Mouse (Mus musculus) mammary gland, adult 2 months (tissue): ENCODE results near the gene Bricd5. TPM values are rescaled to one million over a fixed set of nuclear protein-coding genes. Genes with fewer than 3 reads are reported as not detected.

Source experiments
- polyA plus RNA-seq: library from polyadenylated mRNA; depleted of rRNA; stranded (reverse); fragments of >200 nt; gene quantifications from 2 replicates; pipeline ENCODE4 v1.2.3, GENCODE M21; 2012; ENCODE audit warnings: low replicate concordance; rRNA removed

Gene Bricd5
- polyA plus RNA-seq: 2.1 and 3.1 TPM in 2 replicates

GRCm38 (mm10) chr17:24473612-24474275 is at the start of gene Bricd5:
Gene Bricd5, plus strand, starts transcription at chr17:24473884.

GRCm38 (mm10) chr17:24426471-24427169 is 47.1 kb upstream of the Bricd5 start, which contains the start of gene Eci1:
Gene Eci1, plus strand, starts transcription at chr17:24426641.

GRCm38 (mm10) chr17:24442632-24443155 is 31.0 kb upstream of the Bricd5 start, which contains the start of gene Dnase1l2:
Gene Dnase1l2, minus strand, starts transcription at chr17:24443105.

GRCm38 (mm10) chr17:24469910-24470602 is 3.6 kb upstream of the Bricd5 start, which contains the start of the genes E4f1 and Pgp:
Gene E4f1, minus strand, starts transcription at chr17:24470313.
Gene Pgp, plus strand, starts transcription at chr17:24470392.

GRCm38 (mm10) chr17:24478663-24479380 is 5.1 kb downstream of the Bricd5 start, which contains the start of gene Mlst8:
Gene Mlst8, minus strand, starts transcription at chr17:24479078.

GRCm38 (mm10) chr17:24488186-24488661 is 14.5 kb downstream of the Bricd5 start, which contains the start of gene Caskin1:
Gene Caskin1, plus strand, starts transcription at chr17:24488601.

Other genes starting within 250 kb of the Bricd5 start
- gene Ccnf, start 222.4 kb upstream of the Bricd5 start, polyA plus RNA-seq: 2.8 and 3.3 TPM in 2 replicates
- gene Abca17, start 122.8 kb upstream of the Bricd5 start, polyA plus RNA-seq: not detected in 2 replicates
- gene Abca3, start 121.9 kb upstream of the Bricd5 start, polyA plus RNA-seq: 36.4 and 48.3 TPM in 2 replicates
- 121 and 125 TPM in 2 replicates for gene Rnps1, start 59.3 kb upstream of the Bricd5 start, polyA plus RNA-seq
- gene Eci1, start 47.2 kb upstream of the Bricd5 start, polyA plus RNA-seq: 170 and 281 TPM in 2 replicates
- 6.9 and 11.5 TPM in 2 replicates for gene Dnase1l2, start 30.8 kb upstream of the Bricd5 start, polyA plus RNA-seq
- gene E4f1, start 3.6 kb upstream of the Bricd5 start, polyA plus RNA-seq: 84.4 and 102 TPM in 2 replicates
- gene Pgp, start 3.5 kb upstream of the Bricd5 start, polyA plus RNA-seq: 58.4 and 88.6 TPM in 2 replicates
- 36.1 and 68.2 TPM in 2 replicates for gene Mlst8, start 5.2 kb downstream of the Bricd5 start, polyA plus RNA-seq
- 1.3 and 1.4 TPM in 2 replicates for gene Caskin1, start 14.7 kb downstream of the Bricd5 start, polyA plus RNA-seq
- 207 and 225 TPM in 2 replicates for gene Traf7, start 54.1 kb downstream of the Bricd5 start, polyA plus RNA-seq
- gene Rab26, start 60.3 kb downstream of the Bricd5 start, polyA plus RNA-seq: 1.3 and 1.8 TPM in 2 replicates
- gene Pkd1, start 76.0 kb downstream of the Bricd5 start, polyA plus RNA-seq: 78.7 and 102 TPM in 2 replicates
- 176 and 242 TPM in 2 replicates for gene Tsc2, start 158.7 kb downstream of the Bricd5 start, polyA plus RNA-seq
- 11.9 and 14.0 TPM in 2 replicates for gene Nthl1, start 158.8 kb downstream of the Bricd5 start, polyA plus RNA-seq
- 101 and 134 TPM in 2 replicates for gene Slc9a3r2, start 176.4 kb downstream of the Bricd5 start, polyA plus RNA-seq
- 1.4 TPM in 2 replicates for gene Npw, start 184.6 kb downstream of the Bricd5 start, polyA plus RNA-seq
- gene Zfp598, start 195.8 kb downstream of the Bricd5 start, polyA plus RNA-seq: 81.2 and 105 TPM in 2 replicates
- 0.53 and 0.68 TPM in 2 replicates for gene Syngr3, start 216.1 kb downstream of the Bricd5 start, polyA plus RNA-seq
- gene Gfer, start 222.3 kb downstream of the Bricd5 start, polyA plus RNA-seq: 19.5 and 47.8 TPM in 2 replicates
- 15.3 and 20.5 TPM in 2 replicates for gene Noxo1, start 222.3 kb downstream of the Bricd5 start, polyA plus RNA-seq
- gene Tbl3, start 233.8 kb downstream of the Bricd5 start, polyA plus RNA-seq: 68.7 and 69.0 TPM in 2 replicates
- gene Rnf151, start 244.2 kb downstream of the Bricd5 start, polyA plus RNA-seq: 0.29 and 0.32 TPM in 2 replicates
- gene Rps2, start 244.2 kb downstream of the Bricd5 start, polyA plus RNA-seq: 3,623 and 3,713 TPM in 2 replicates